Mouse (Mus musculus): Measurements from ENCODE around the gene Llph.
A peak's percentile ranks its signal among the peaks of the same experiment; 100 is the strongest.

Llph gene

DNA sequence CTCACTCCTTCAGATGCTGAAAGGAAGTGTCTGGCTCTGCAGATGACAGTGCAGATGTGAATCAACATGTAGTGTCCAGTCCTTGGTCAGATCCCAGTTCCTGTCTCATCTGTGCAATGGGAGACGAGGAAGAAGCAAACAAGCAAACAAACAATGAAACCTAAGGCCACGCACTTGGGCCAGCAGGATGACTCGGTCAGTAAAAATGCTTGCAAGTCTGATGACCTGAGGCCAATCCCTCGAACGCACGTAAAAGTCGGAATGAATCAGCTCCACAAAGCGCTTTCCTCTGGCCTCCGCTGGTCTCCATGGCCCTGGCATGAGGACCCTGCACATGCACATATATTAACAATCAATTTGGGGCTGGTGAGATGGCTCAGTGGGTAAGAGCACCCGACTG is 7.9 kb upstream of the Llph start:
- DNase-seq (ENCODE audit: low spot score in 2 of 2), result no peak

DNA sequence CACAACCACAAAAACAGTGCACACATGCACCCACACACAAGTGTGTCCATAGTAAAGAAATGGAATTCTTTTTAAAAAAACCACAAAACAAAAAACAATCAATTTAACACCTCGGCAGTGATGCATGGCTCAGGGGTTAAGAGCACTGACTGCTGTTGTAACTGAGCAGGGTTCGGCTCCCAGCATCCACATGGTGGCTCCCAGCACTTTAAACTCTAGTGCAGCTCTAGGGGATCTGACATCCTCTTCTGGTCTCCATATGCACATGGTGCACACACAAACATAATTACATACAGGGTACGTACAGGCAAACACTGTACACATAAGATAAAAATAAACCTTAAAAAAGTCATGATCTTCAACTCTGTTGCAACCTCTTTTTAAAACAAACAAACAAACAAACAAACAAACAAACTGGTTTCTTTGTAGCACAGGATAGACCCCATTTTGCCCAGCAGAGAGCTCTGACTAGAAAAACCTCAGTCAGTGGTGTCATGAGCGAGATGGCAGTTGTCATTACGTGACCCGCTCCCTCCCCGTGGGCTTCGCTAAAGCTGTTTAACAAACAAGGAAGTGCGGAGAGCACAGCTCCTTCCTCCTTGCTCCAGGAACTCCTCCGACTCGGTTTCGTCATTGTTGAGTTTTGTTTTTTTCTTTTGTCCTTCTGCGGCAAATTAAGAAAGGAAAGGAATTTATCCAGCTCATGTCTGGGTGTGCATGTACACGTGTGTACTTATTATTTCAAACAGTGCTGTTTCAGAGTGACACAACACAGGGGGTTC is 7.1 kb upstream of the Llph start:
- no peak for DNase-seq (ENCODE audit: low spot score in 2 of 2)

DNA sequence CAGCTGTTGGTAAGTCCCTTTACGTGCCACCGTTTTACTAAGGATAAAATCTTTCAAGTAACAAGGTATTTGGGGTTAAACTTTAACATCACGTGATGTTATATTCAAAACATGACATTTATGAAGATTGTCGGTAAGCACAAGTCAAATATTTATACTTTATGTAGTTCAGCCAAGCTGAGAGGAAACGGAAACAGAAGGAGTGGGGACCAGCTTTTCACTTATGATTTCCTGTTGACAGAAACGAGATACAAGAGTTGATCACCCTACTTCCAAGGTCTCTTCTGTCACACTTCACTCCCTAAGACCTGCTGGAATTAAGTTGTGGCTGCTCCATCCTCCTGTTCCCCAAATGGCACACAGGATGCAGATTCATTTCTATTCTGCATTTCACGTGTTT is 6.1 kb upstream of the Llph start:
- no peak for DNase-seq (ENCODE audit: low spot score in 2 of 2)

DNA sequence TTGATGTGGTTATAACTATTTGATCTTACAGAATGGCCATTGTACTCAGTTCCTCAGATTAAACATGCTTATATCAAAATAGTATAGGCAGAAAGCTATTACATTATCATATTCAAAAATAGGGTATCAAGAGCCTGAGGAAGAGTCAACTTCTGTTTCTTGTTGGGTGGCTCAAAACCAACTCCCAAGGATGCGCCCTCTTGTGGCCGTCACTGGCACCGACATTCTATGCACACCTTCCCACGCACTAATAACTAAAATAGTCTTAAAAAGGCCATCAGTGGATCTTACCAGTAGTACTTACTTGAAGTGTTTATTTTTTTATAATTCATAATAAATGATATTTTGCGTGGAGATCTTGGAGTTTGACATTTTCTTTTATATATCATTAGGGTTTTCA is 4.8 kb downstream of the Llph start:
- peak in 1 of 2 experiments; percentile 23 for DNase-seq (ENCODE audit: low spot score in 2 of 2)

GRCm38 (mm10) chr10:120233655-120234367 is 6.9 kb downstream of the Llph start:
- peak; percentile 39 to 53 for DNase-seq (ENCODE audit: low spot score in 2 of 2)

- no peak for DNase-seq (ENCODE audit: low spot score in 2 of 2)
Measured at GRCm38 (mm10) chr10:120236855-120237254, 10.0 kb downstream of the Llph start.

DNA sequence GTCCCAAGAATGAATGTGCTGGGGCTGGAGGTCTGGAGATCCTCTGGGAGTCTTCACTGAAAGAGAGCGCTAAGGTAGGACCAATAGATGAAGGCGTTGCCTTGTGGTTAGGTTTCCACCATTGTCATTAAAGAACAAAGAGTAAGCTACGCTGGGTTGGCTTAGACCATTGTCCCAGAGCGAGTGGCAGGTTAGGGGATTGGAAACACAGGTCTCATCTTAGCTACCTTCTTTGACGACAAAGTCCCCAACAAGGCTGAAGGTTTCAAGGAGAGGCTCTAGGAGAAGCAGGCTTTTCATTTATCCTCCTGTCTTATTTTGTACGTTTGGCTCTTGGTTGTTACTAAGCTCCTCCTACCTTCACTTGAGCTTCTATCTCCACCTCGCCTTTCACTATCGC is 11.4 kb downstream of the Llph start:
- DNase-seq (ENCODE audit: low spot score in 2 of 2), result no peak

DNA sequence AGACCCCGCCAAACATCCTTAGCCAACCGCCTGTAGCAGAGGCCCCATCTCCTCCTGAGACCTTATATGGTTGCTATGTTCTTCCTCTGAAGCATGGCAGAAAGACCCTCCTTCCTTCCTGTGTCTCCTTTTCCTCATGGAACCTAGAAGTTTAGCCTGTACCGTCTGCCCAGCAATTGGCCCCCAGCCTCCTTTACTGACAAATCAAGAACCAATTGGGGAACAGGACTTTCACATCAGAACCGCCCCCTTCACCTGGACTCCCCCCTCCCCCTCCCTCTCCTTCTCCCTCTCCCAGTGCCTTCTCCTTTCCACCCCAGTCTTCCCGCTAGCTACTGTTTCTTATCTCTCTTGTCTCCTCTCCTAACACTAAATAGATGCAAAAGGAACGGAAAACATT is 12.6 kb downstream of the Llph start:
- no peak for DNase-seq (ENCODE audit: low spot score in 2 of 2)

DNA sequence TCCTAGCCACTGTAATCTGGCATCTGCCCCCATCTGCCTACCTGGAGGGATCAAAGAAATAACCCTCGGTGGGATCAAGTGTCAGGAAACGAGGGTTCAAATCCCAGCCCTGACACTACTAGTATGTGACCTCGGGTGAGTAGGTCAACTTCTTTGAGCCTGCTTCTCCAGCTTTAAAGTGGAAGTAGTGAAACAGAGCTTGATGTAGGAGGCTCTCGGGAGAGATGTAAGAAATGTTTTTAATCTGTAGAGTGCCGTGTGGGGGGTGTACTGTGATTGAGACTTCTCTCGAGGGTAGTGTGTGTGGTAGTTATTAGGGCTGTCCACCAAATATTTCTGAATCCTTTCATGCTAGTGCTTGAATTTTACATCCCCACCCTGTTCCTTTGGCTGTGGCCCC is 15.6 kb downstream of the Llph start:
- no peak for DNase-seq (ENCODE audit: low spot score in 2 of 2)

GRCm38 (mm10) chr10:120245681-120246080 is 18.8 kb downstream of the Llph start:
- DNase-seq (ENCODE audit: low spot score in 2 of 2), result no peak

DNA sequence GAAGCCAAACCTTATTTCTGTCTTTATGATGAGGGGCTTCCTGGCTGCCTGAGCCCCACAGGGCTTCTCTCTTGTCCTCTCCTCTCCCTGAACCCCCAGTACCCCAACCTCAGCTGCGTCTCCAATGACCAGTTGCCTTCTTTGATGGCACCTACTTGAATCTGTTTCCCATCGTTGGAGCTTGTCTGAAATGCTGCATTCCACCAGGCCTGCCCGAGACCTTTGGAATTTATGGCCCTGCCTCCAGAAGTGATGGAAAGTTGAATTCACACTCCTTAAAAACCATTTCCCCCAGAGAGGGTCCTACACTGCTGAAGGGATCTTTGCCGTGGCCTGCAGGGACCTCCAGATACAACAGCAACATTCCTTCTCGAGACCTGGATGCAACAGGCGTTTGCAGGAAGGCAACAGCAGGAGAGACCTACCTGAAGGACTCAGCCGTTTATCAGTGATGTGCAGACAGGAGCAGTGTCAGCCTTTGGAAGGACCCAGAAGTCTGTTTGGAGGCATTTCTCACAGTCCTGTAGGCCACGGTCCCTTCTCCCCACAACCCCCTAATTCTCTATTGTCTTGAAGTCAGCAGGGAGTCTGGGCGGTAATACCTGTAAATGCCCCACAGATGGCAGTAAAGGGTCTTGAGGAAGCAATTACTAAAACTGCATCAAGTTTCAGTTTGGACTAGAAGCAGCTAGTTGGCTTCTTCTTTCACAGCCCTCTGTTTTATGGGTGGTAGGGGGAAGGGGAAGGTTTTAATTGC is 20.3 kb downstream of the Llph start:
- DNase-seq (ENCODE audit: low spot score in 2 of 2), result peak; percentile 17 to 52

- no peak for DNase-seq (ENCODE audit: low spot score in 2 of 2)
Measured at GRCm38 (mm10) chr10:120250911-120251683, 24.2 kb downstream of the Llph start.

DNA sequence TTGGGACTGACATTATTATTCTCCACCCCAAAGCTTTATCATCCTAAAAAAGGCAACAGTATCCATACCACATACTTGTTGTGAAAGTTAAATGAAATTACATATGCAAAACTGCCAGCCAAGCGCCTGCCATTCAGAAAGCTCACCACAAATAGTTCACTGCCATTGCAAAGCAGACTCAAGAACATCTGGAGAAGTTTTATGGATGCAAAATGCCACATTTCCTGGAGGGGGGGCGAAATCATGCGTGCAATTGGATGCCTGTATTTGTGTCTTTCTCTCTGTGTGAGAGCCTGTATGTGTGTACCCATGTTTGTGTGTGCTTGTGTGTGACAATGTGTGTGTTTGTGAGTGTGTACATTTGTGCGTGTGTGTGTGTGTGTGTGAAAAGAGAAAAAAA is 24.9 kb downstream of the Llph start:
- no peak for DNase-seq (ENCODE audit: low spot score in 2 of 2)

- no peak for DNase-seq (ENCODE audit: low spot score in 2 of 2)
Measured at GRCm38 (mm10) chr10:120252800-120253199, 25.9 kb downstream of the Llph start.

DNA sequence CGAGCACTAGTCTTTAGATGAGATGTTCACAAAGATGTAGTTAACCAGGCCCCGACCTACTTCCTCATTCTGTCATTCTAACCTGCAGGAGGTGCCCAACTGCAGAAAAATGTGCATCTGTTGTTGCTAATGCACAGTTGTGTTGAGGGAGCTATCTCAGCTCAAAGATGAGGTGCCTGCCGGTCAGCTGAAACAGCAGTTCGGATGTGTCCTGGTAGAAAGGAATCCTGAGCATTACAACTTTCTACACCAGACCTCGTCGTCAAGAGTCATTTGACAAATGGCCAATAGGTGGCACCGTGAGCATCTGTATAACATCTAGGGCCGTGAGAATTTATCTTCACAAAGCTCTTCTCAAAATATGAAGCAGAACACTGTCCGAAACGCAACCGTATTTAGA is 30.4 kb downstream of the Llph start:
- peak; percentile 39 to 75 for DNase-seq (ENCODE audit: low spot score in 2 of 2)

DNA sequence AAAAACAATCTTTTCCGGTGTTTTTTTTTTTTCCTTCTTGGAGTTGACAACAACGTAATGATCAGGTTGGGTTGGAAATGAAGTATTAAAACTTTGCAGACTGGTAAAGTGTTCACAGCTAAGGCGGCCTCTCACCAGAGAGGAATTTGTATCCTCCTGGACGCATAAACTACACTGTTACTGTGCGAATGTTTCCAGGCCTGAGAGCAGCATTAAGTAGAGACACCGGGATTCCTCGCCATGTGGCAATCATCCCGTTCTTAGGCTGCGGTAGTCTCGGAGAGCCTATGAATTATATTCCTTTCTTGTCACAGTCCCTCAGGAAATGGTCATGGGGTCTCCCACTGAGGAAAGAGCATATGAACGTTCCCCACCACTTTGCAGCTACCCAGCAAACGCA is 40.9 kb downstream of the Llph start:
- no peak for DNase-seq (ENCODE audit: low spot score in 2 of 2)

DNA sequence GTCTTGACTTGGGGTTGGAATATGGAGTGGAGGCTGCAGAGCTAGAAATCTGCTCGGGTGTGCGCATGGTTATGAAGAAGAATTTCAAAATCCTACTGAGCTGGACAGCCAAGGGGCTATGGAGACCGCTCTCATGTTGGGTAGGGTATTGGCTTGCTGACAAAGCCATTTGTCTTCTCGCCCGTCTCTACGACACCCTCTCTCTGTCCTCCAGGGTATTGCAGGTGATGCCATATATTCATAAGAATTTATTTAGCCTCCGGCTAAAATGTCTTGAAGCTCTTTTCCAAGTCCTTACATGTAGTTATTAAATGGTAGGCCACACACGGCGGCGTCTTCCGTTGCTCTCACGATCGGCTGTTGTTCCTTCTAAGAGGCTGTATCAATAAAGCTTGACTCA is 43.1 kb downstream of the Llph start:
- no peak for DNase-seq (ENCODE audit: low spot score in 2 of 2)

- DNase-seq (ENCODE audit: low spot score in 2 of 2), result peak in 1 of 2 experiments; percentile 30
Measured at GRCm38 (mm10) chr10:120270777-120271176, 43.9 kb downstream of the Llph start.

- no peak for DNase-seq (ENCODE audit: low spot score in 2 of 2)
Measured at GRCm38 (mm10) chr10:120271318-120271717, 44.4 kb downstream of the Llph start.

DNA sequence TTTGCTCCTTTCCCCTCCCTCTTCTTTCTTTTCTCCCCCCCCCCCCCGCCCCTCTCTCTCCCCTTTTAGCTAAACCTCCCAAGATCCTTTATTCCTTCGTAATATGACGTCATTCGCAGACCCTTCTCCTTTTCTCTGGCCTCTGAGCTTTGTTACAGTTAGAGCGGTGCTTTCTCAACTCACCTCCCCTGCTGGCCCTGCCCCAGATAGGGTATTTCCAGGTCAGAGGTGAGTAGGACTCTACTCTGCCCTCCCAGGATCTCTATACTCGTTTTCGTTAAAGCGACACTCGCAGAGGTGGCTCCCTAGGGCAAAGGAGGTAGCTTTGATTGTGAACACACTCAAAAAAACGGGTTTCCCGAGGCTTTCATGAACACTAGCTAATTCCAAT is 45.0 kb downstream of the Llph start:
- DNase-seq (ENCODE audit: low spot score in 2 of 2), result no peak

- DNase-seq (ENCODE audit: low spot score in 2 of 2), result no peak
Measured at GRCm38 (mm10) chr10:120272270-120272883, 45.5 kb downstream of the Llph start.

Measured in frontal cortex, postnatal 36 days (tissue).